Mouse (Mus musculus) frontal cortex, postnatal 36 days (tissue): ENCODE results near the gene Gm44965.

ENCODE experiments used
- DNase-seq, 2 experiments: peaks; one replicate each; pipeline ENCODE4 v3.0.0; 2022; ENCODE audit warnings: low spot score in 2 of 2

Gm44965 gene

DNA sequence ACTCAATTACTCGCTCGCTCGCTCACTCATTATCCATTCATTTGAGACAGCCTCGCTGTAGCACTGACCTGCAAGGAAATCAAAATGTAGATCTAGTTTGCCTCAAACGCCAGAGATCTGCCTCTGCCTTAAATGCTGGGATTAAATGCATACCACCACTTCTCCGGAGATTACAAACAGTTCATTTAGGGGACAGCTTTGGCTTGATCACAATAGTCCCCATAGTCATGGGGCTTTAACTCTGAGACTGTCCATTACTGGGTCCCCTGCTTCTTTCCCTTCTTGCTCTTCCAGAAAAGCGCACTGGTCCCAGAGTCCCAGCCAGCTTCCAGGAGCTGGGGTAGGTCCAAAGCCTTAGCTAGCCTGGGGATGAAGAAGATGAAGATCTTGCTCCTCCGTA lies 32.7 kb downstream of the Gm44965 start, which contains the start of gene AI854703:
TSS of gene AI854703 (plus strand) at position 301 of the 400 bp plus-strand sequence.
- no peak for DNase-seq

- DNase-seq: peak; percentile 73 to 76
Observed at GRCm38 (mm10) chr6:48626984-48627383, 33.2 kb downstream of the Gm44965 start.

DNA sequence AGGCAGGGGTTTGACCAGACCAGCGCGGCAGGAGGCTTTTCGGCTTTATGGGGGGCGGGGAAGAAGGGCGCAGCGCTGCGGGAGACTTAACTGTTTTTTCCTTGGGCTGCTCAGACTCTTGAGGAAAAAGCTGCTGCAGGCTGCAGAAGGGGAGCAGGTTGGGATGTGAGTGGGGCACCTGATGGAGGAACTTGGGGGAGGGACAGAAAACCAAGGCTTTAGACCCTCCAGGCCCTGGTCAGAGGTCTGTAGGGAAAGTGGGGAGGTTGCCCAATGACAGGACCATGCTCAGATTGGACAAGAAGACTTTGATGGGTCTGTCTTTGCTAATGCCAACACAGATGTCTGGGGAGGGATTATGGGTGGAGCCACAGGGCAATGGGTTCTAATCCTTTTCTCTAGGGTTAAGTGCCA lies 33.8 kb downstream of the Gm44965 start:
- DNase-seq: peak in 1 of 2 experiments; percentile 31

- no peak for DNase-seq
Observed at GRCm38 (mm10) chr6:48628377-48628776, 34.6 kb downstream of the Gm44965 start.

GRCm38 (mm10) chr6:48628808-48629660 lies 35.3 kb downstream of the Gm44965 start:
- DNase-seq: peak; percentile 50 to 66

DNA sequence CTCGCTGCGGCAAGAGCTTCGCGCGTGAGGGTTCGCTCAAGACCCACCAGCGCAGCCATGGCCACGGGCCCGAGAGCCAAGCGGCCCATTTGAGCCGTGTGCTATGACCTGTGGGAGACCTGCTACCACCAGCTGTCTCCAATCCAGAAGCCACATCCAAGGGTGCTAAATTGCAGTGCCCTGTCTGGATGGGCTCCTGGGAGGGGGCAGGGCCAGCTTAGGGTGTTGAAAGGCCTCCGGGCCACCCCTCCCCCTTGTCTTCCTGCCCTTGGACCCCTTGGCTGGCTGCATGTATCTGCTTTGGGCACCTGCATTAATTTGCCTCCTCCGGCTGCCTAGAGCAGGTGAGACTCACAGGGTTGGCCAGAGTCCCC lies 35.9 kb downstream of the Gm44965 start:
- DNase-seq: no peak

DNA sequence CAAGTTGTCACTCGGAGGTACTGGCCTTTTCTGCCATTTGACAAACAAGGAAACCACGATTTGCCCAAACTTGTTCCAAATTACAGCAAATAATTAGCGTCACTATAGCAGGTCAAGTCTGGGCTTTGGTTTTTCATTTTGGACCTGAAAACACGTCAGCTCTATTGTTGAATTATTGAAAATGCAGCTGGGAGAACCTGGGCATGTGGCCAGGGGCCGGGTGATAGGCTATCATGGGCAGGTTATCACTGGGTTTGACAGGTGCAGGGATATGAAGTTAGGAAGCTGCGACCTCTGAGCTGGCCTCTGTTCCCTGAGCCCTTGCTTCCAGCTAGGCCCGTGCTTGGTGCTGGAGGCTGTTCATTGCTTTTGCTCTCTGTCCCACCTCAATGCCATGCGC lies 37.1 kb downstream of the Gm44965 start:
- no peak for DNase-seq

GRCm38 (mm10) chr6:48635105-48635504 lies 41.4 kb downstream of the Gm44965 start:
- no peak for DNase-seq

DNA sequence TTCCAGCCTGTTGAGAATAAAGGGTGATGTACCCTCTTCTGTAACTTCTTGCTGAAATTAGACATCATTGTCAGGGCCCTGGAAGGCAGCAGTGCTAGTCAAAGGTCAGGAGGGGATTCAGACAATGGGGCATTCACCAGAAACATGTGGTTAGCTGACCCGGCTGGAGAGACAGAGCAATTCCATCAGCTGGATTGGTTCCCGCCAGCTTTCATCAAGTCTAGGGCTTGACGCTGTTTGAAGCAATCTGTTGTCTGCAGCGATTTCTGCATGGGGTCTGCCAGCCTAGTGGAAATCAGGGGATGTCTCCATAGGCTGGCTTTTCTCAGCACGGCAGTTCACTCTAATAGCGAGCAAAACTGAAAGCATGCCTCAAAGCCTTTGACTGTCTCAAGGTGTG lies 42.8 kb downstream of the Gm44965 start:
- DNase-seq: no peak

GRCm38 (mm10) chr6:48637811-48638500 lies 44.2 kb downstream of the Gm44965 start:
- DNase-seq: no peak

GRCm38 (mm10) chr6:48638553-48638952 lies 44.8 kb downstream of the Gm44965 start:
- no peak for DNase-seq

GRCm38 (mm10) chr6:48641391-48641790 lies 47.6 kb downstream of the Gm44965 start:
- DNase-seq: no peak

DNA sequence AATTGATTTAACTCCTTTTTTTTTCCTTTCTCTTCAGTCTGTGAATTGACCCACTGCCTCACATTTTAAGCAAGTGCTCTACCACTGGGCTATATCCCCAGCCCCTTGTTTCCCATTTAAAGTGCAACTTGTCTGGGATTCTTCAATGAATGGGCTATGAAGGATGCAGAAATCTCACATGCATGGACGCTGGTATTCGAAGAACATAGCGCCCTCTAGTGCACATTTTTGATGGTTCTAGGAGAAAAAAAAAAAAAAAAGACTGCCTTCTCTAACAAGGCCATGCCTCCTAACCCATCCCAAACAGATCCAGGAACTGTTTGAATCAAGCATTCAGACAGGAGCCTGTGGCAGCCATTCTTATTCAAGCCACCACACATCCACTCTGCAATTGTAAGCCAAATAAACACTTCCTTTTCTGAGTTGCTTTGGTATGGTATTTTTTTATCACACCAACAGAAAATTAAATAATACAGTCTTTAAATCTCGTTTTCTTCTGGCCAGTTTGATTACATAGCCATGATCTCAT lies 49.1 kb downstream of the Gm44965 start:
- DNase-seq: no peak

DNA sequence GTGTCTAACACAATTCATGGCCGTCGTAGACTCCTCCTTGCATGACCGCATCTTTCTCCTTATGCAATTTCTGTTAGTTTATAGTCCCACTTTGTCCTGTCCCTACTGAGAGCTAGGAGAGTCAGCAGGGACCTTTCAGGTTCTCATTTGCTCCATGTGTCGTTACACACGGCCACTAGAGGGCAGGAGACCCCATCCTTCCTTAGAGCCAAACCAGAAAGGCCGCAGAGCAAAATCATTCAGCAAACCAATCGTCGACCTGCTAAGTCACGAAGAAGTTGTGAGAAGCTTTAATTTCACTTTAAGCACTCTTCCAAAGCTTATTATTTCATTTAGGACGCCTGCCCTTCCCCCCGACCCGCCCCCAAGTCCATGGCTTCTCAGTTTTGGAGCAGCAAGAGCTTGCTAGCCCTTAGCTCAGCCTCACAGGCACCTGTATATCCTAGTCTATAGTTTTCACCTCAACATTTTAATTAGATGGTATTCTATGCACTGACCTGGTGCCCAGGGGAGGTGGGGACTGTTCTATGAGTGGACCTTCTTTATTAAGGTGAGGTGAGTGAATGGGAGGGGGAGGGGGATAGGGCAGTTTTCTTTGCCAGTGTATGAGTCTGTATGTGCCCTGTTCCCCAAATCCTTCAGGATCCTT lies 52.0 kb downstream of the Gm44965 start:
- peak; percentile 62 to 66 for DNase-seq

DNA sequence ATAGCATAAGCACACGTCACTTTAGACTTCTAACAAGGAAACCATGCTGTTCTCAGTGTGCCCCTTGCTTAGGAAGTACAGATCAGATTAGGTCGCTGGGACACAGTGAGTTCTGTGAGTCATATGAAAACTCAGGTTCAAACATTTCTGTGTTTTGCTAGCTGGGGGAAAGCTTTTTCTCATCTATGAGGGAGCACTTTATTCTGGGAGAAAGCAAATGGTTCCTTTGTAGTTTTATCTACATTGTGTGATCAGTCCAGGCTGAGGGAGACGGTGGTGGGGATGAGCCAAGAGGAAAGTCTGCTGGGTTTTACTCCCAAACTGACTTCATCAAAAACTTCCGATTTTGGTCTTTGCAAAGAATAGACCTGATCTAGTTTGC lies 52.6 kb downstream of the Gm44965 start:
- DNase-seq: no peak

DNA sequence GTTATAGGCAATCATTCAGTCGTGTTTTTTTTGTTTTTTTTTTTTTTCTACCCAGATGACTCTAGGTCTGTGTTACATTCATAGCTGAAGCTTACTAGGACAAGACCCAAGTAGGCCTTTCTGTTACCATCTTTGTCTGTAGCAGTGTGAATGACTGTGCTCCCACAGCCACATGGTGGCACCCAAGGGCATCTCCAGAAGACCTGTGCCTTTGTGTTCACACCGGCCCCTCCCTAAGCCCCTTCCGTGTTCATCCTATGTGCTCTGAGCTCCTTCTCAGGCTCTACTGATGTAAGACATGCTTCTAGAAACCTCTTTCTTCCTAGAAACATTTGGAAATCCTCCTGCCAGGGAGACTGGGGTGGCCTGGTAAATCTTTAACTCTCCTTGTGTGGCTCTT lies 53.3 kb downstream of the Gm44965 start, which contains the start of gene Gimap8:
TSS of gene Gimap8 (plus strand) at position 240 of the 400 bp plus-strand sequence.
- no peak for DNase-seq

DNA sequence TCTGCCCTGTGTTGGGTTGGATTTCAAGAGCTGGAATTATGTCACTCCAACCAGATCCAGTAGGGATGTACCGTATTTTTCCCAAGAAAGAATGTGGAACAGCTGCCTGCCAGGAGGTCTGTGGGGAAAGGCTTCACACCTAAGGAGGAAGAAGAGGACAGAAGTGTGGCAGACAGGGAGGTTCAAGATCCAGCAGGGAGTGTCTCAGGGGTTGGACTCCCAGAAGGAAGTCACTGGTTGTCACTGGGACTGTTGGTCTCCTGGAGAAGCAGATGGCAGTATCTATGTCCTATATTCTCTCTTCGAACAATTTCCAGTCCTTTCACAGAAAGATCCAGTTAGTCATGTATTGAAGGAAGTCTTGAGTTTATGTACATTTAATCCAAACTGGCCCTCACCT lies 53.9 kb downstream of the Gm44965 start:
- no peak for DNase-seq

DNA sequence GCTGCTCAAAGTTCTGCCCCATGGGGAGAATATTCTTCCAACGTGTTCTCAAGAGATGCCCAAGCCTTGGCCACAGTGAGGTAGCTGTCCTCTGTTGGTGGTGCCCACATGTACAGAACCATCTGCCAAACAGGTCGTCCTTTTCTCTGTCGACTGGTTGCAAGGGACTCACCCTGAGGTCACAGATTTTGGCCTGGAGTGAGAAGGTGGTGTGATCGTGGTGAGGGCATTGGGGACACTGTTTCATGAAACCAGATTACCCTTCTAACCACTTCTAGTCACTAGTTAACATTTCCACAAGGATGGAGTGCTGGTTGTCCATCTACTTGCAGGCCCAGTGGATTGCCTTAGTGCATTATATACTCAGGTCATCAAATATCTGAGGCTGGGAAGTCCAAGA lies 55.0 kb downstream of the Gm44965 start:
- no peak for DNase-seq

GRCm38 (mm10) chr6:48650041-48650440 lies 56.3 kb downstream of the Gm44965 start:
- DNase-seq: no peak

- no peak for DNase-seq
Observed at GRCm38 (mm10) chr6:48658721-48659120, 65.0 kb downstream of the Gm44965 start.

GRCm38 (mm10) chr6:48664750-48665149 lies 71.0 kb downstream of the Gm44965 start:
- DNase-seq: no peak

DNA sequence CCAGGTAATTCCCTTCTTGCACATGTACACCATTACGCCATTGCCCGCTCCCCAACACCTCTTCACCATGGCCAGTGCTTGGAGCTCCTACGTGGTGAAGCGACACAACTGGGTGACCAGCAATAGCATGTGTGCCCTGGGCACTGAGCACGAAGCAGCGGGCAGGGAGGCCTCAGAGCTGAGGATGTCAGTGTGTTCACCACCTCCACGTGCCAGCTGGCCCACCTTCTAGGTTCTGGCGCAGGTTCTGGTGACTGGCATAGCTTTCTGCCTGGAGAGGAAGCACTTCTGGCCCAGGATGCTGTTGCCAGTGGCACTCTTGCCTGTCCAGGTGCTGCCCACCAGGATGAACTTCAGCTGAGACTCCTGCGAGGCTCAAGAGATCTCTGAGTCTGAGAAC lies 71.7 kb downstream of the Gm44965 start:
- DNase-seq: no peak
